Mouse (Mus musculus) cerebellum, postnatal 10 days (tissue): ENCODE measurements around the gene Ccl22.

Experiments used
- DNase-seq, 2 experiments: peaks; one replicate each; pipeline ENCODE4 v3.0.0; 2021; ENCODE audit warnings: mixed read lengths in 2 of 2

The Ccl22 gene

DNA sequence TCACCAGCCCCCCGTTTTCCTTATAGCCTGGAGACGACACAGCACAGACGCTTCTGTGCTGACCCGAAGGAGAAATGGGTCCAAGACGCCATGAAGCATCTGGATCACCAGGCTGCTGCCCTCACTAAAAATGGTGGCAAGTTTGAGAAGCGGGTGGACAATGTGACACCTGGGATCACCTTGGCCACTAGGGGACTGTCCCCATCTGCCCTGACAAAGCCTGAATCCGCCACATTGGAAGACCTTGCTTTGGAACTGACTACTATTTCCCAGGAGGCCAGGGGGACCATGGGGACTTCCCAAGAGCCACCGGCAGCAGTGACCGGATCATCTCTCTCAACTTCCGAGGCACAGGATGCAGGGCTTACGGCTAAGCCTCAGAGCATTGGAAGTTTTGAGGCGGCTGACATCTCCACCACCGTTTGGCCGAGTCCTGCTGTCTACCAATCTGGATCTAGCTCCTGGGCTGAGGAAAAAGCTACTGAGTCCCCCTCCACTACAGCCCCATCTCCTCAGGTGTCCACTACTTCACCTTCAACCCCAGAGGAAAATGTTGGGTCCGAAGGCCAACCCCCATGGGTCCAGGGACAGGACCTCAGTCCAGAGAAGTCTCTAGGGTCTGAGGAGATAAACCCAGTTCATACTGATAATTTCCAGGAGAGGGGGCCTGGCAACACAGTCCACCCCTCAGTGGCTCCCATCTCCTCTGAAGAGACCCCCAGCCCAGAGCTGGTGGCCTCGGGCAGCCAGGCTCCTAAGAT is 34.3 kb downstream of the Ccl22 start:
- no peak for DNase-seq

DNA sequence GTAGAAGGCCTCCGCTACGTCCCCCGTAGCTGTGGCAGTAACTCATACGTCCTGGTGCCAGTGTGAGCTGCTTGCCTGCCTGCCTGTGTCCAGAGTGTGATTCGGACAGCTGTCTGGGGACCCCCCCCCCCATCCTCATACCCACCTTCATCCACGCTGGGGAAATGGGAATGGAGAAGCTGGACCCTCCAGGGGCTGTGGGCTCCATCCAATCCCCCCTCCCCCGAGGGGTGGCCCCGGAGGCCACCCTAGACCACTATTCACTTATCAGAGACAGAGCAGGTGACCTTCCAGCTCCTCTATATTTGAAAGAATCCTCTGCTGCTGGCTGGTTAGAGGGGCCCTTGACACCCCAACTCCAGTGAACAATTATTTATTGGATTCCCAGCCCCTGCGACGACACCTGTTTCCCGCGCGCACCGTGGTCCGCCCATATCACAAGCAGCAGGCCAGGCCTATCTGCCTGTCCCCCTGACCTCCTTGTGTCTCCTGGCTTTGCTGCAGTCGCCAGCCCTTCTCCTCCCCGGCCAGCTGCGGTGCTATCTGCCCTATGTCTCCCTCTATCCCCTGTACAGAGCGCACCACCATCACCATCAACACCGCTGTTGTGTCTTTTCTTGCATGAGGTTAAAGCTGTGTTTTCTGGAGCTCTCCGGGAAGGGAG is 35.2 kb downstream of the Ccl22 start:
- DNase-seq: no peak

DNA sequence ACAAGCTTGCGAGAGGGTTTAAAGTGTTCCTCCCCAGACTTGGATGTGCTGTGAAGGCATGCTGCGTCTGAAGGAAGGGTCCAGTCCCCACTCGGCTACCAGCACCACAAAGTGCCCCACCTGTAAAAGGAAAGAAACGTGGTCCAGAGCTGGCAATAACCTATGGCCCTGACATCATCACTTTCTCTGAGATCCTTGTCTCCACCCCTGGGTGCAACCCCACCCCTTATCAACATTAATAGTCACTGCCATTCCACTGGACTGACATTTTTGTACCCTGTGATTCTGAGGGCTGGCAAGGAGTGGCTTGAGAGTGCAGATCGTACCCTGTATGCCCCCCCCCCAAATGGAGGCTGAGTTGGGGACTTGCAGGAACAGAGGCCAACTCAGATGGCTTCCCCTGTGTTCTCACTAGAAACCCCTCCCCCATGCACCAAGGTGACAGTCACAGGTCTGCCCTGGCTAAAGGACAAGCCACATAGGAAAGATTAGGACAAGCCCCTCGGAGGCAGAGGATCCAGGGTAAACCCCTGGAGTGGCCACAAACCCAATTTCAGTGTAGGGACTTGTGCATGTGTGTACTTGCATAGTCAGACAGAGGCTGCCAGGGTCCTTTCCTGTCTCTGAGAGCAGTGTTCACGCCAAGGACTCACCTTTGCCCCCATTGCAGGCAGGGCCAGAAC is 35.9 kb downstream of the Ccl22 start:
- DNase-seq: no peak

DNA sequence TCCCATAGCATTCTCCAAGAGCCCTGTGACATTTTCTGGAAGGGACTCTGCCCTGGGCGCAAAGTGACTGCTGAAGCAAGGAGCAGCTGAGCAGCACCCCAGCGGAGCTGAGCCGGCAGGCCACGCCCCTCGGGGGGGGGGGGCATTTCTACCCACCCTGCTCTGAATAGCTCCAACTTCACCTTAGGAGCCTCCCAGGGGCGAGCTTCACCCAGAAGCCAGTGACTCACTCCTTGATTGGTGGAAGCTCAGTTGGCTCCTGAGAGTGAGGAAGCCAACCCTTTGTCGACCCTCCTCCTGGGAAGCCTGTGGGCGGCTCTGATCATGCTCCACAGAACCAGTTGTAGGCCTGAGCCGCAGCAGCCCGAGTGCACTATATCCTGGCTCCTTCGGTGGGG is 36.4 kb downstream of the Ccl22 start:
- no peak for DNase-seq

DNA sequence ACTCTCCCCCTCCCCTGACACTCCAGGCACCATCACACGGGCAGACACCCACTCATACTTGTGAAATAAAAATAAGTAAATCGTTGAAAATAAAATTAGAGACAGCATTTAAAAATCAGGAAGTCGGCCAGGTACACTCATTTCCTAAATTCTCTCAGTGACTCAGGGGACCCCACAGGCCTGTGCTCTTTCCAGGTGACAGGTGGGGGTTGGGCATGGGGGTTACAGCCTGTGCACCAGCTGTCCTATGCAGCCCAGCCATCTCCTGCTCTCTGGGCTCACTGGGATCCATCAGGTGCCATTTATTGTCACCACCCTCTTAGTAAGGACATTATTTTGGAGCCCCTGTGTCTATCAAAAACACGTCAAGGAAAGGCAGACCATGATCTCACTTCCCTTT is 38.5 kb downstream of the Ccl22 start:
- DNase-seq: no peak

GRCm38 (mm10) chr8:94785247-94785985 is 40.0 kb downstream of the Ccl22 start:
- peak; percentile 50 to 51 for DNase-seq

DNA sequence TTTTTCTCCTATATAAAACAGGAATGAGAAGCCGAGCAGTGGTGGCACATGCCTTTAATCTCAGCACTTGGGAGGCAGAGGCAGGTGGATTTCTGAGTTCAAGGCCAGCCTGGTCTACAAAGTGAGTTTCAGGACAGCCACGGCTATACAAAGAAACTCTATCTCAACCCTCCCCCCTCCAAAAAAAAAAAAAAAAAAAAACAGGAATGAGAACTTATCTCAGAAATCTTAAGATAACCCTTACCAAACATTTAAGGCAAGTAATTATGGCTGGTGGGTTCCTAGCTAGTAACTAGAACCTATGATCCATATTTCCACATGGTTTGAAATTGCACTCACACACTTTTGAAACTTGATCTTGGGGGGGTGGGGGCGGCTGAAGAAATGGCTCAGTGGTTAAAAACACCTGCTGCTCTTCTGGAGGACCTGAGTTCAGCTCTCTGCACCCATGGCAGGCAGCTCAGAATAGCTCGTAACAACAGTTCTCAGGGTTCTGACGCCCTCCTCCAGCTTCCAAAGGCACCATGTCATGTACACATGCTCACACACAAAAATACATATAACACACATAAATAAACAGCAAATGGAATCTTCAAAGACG is 40.7 kb downstream of the Ccl22 start:
- DNase-seq: no peak

DNA sequence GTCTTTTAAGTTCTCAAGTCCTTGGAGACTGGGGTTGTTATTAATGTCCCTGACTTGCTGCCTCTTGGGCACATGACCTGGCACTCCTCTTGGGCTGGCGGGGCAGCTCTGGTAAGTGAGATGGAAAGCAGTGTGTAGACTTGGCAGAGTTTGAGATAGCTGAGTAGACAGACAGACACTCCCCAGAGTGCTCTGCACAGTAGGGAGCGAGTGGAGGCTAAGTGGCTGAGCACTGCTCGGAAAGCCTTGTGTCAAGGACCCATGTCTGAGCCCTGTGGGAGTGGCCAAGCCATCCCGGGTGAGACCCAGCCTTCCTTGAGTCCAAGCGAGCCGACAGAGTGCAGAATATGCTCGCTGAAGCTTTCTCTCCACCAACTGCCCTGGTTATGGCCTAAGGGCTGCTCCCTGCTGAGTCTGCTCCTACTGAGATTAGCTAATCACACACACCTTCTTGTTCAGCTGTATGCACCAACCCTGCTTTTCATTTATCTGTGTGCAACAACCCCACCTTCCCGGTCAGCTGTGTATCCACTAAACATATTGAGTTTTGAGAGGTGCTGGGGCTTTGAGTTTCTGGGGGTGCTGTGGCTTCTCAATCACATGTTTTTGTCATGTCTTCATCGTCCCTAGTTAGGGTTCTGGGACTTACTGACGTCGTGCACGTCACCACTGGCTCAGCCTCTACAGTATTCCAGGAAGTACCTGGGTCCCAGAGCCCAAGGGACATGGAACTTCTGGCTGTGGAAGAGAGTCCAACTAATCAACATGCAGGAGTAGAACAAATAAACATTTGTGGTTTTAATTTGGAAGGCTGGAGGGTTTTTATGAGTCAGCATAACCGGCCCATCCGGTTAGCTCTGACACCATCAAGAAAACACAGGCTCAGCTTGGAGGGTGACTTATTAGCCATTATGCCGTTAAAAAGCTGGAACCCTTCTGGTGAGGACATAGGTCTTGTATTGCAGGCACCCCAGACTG is 42.4 kb downstream of the Ccl22 start:
- DNase-seq: peak in 1 of 2 experiments; percentile 26

DNA sequence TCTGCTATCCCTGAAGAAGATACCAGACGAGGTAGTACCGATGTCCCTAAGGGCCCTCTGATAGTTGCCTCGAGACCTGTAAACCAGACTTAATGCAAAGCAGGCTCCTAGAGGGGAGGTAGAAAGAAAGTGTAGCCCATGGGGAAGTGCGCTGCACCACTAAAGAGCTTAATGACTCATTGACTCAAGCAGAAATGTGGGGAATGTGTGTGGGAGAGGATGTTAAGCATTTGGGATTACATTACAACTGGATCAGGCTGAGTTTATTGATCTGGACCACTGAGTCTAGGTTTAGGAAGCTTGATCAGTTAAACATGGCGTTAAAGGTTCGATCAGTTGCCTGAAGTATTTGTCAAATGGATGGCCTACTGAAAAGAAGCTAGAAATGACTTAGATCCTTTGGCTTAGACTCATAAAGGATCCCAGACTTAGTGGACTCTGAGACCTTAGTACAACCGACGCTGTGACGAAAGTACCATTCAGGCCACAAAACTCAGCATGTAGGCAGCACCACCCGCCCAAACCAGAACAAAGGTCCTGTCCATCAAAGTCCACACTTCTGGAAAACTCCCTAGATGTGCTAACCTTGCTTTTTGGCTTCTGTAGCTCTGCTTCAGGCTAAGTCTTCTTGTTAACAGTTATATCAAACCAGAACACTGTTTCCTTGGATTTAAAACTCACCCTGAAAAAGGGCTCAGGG is 44.0 kb downstream of the Ccl22 start:
- DNase-seq: no peak

DNA sequence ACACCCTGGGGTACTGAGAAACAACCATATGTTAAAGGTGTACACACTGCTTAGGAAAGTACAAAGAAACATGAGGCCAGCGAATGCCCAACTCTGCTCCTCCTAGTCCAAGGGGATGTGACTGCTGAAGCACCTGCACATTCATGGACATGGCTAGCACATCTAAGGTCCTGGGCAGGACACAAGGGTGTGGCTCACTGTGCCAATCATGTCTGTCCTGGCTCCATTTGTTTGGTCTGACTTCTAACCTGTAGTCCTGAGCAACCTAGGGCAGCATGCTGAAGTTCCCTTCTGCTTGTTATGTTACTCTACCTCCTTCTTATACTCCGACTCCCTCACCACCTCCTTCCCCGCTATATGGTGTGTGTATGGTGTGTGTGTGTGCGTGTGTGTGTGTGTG is 49.0 kb downstream of the Ccl22 start:
- no peak for DNase-seq

DNA sequence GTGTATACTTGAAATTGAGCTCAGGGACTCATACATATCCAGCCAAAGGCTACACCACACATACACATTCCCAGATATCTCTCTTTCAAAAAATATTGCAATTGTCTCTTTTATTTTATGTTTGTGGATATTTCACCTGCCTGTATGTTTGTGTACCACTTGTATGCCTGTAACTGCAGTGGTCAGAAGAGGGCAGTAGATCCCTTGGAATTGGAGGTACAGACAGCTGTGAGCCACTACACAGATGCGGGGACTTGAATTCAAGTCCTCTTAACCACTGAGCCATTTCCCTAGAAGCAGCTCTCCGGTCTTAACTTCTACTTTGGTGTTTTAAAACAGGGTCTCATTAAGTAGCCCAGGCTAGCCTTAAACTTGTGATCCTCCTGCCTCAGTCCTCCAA is 49.4 kb downstream of the Ccl22 start:
- no peak for DNase-seq

GRCm38 (mm10) chr8:94800278-94800968 is 55.0 kb downstream of the Ccl22 start:
- DNase-seq: peak; percentile 36 to 38
